Mouse (Mus musculus) heart, postnatal 0 days (tissue): Measurements from ENCODE around the gene Bbs9. TPM values are rescaled to one million over a fixed set of nuclear protein-coding genes. Genes with fewer than 3 reads are reported as not detected.
A peak's percentile ranks its signal among the peaks of the same experiment; 100 is the strongest.

Source experiments
- ATAC-seq: fragments of 200-750 bp; cut with Nextera tagmentation; 2 replicates; pipeline ENCODE4 v1.8.0; 2017; ENCODE audit warnings: low read depth, moderate number of reproducible peaks, moderate library complexity; ENCODE audit not compliant: insufficient read depth
- DNase-seq: peaks from one replicate; pipeline ENCODE4 v3.0.0-alpha.2; 2016; ENCODE audit warnings: low spot score
- H3K27ac ChIP-seq: fragments of 300-500 bp; sonication (generic); 2 replicates; pipeline ENCODE4 v1.5.1; 2014; ENCODE audit warnings: low read depth, mild to moderate bottlenecking
- H3K27me3 ChIP-seq: fragments of 300-500 bp; sonication (generic); 2 replicates; pipeline ENCODE4 v1.6.1; 2014; ENCODE audit warnings: low read length, mixed read lengths; ENCODE audit not compliant: control insufficient read depth, insufficient read depth
- H3K36me3 ChIP-seq: fragments of 300-500 bp; sonication (generic); replicated peaks from 2 replicates; pipeline ENCODE4 v1.6.1; 2014; ENCODE audit warnings: low read length, mixed read lengths; ENCODE audit not compliant: control insufficient read depth, insufficient read depth
- H3K4me1 ChIP-seq: fragments of 300-500 bp; sonication (generic); 2 replicates; pipeline ENCODE4 v1.6.1; 2014; ENCODE audit warnings: antibody characterized with exemption; ENCODE audit not compliant: control insufficient read depth, insufficient read depth
- H3K4me2 ChIP-seq: fragments of 300-500 bp; sonication (generic); 2 replicates; pipeline ENCODE4 v1.6.1; 2014; ENCODE audit warnings: low read depth, mild to moderate bottlenecking, low read length, moderate library complexity
- H3K4me3 ChIP-seq: fragments of 300-500 bp; sonication (generic); 2 replicates; pipeline ENCODE4 v1.5.1; 2014; ENCODE audit warnings: low read depth, low read length
- H3K9ac ChIP-seq: fragments of 300-500 bp; sonication (generic); replicated peaks from 2 replicates; pipeline ENCODE4 v1.6.1; 2014; ENCODE audit warnings: low read depth, low read length, mixed read lengths
- H3K9me3 ChIP-seq: fragments of 300-500 bp; sonication (generic); replicated peaks from 2 replicates; pipeline ENCODE4 v1.6.1; 2016; ENCODE audit warnings: low read length; ENCODE audit not compliant: control insufficient read depth
- CTCF ChIP-seq: IDR thresholded peaks from 2 replicates; pipeline ENCODE4 v1.5.1; 2016; ENCODE audit warnings: antibody characterized with exemption, control low read depth, low read depth
- EP300 ChIP-seq: IDR thresholded peaks from 2 replicates; pipeline ENCODE4 v1.6.1; 2016; ENCODE audit warnings: antibody characterized with exemption, low read depth
- WGBS: fragments of 180-500 bp; shearing (Covaris S2); extraction: QIAGEN DNeasy Blood & Tissue Kit; methylation state at CpG from one replicate; pipeline ENCODE4 v1.1.7; 2014; 5-methylcytosine and 5-hydroxymethylcytosine counted together
- polyA plus RNA-seq: library from polyadenylated mRNA; unstranded; fragments of >200 nt; fragmentation: Nextera tagmentation; extraction: Ambion mirVana; gene quantifications from 2 replicates; pipeline ENCODE4 v1.2.1, GENCODE M21; 2015
- total RNA-seq: library from RNA; depleted of rRNA; stranded (reverse); fragments of >200 nt; gene quantifications from 2 replicates; pipeline ENCODE4 v1.2.3, GENCODE M21; 2014; ENCODE audit warnings: low replicate concordance

Gene Bbs9
- total and polyA plus RNA-seq, 2 experiments from 2014 or later = 5.2 to 18.9 TPM

DNA sequence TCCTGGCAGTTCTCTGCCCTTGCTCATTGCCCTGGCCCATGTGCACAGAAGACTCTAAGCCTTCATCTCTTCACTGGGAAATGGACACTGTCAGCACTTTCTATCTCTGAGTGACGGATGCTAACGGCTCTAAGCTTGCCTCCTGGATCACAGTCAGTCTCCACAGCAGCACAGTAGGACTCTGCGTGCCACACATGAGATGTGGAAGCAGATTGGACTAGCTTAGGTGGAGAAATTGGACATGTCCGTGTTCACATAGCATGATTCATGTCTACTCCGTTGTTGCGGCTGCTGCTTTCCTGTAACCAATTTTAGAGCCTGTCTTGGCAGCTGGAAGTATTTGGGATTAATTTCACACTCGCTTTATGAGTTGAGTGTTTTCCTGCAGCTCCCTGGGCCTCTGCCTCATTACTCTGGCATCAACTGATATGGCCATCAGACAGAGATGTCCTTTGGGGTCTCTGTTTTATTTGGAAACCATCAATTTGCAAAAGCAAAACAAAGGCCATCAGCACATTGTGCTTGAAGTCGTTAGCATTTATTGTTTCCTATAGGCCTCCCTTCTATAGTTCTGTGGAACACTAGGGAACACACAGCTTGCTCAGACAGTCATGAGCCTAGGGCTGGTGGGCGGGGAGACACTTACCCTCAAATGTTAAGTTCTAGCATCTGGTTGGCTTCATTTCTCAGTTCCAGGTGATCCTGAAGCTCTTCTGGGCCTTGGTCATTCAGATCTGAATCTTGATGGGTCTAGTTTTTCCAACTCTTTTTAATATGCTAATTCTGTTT lies 314.1 kb downstream of the Bbs9 start:
- no peak for ATAC-seq
- no peak for DNase-seq
- peaks cover 5% of the 10 kb centered on the region; the same call in 1 of the 2 replicates for H3K4me1 ChIP-seq
- no peak overlapping the region for H3K27ac ChIP-seq
- H3K4me2 ChIP-seq = no peak overlapping the region
- H3K9me3 ChIP-seq = no peaks in the 10 kb centered on the region
- TF ChIP-seq CTCF (no peak), EP300 (no peak)
- H3K4me3 ChIP-seq = no peak overlapping the region
- H3K9ac ChIP-seq = no peak overlapping the region
- no peaks in the 10 kb centered on the region for H3K36me3 ChIP-seq
- WGBS = 60% methylated on average over 9 of the region's 9 CpGs
- H3K27me3 ChIP-seq = no peaks in the 10 kb centered on the region

DNA sequence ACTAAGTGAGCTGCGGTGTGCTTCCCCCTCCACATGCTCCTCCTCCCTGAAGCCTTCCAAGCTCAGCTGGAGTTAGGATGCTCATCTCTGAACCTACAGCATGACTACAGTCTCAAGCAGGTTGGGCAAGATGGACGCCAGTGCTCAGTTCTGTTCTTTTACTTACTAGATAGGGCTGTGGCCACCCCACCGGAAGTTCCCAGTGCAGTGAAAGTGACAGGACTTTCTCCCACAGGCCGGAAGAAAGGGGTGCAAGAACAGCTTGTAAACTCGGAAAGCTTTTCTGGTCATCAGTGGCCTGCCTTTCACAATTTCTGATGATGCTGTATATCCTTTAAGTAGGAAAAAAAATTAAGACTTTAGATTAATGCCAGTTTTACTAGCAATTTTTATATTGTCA lies 315.7 kb downstream of the Bbs9 start:
- no peak overlapping the region for H3K27ac ChIP-seq
- no peaks in the 10 kb centered on the region for H3K27me3 ChIP-seq
- no peak for TF ChIP-seq EP300
- no peak for TF ChIP-seq CTCF
- no peak overlapping the region for H3K4me3 ChIP-seq
- no peaks in the 10 kb centered on the region for H3K36me3 ChIP-seq
- H3K9ac ChIP-seq = no peak overlapping the region
- no peak overlapping the region for H3K4me2 ChIP-seq
- no peaks in the 10 kb centered on the region for H3K9me3 ChIP-seq
- WGBS = 83% methylated on average over 5 of the region's 5 CpGs
- DNase-seq = no peak
- H3K4me1 ChIP-seq = no peaks in the 10 kb centered on the region
- ATAC-seq = no peak

DNA sequence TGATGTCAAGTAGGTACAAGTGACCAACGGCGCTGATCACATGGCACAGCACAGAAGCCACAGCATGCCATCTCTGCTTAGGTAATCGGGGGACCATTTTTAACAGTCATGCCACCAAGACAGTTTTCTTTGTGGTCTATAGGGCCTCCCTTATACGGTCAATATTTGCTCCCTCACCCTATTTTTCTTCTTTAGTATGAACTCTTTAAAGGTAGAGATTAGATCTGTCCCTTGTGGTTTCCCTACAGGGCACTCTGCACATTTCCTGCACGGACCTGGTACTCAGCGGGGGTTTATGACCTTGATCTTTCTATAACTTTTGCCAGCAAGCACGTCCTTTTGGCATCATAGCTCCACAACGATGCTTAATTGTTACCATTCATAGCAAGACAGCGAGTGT lies 316.2 kb downstream of the Bbs9 start:
- H3K4me2 ChIP-seq = no peak overlapping the region
- H3K27me3 ChIP-seq = no peaks in the 10 kb centered on the region
- H3K9me3 ChIP-seq = no peaks in the 10 kb centered on the region
- H3K4me3 ChIP-seq = no peak overlapping the region
- H3K27ac ChIP-seq = no peak overlapping the region
- no peak overlapping the region for H3K9ac ChIP-seq
- TF ChIP-seq CTCF (no peak), EP300 (no peak)
- DNase-seq = no peak
- H3K36me3 ChIP-seq = no peaks in the 10 kb centered on the region
- no peaks in the 10 kb centered on the region for H3K4me1 ChIP-seq
- ATAC-seq = no peak
- WGBS = 79% methylated on average over 9 of the region's 9 CpGs

DNA sequence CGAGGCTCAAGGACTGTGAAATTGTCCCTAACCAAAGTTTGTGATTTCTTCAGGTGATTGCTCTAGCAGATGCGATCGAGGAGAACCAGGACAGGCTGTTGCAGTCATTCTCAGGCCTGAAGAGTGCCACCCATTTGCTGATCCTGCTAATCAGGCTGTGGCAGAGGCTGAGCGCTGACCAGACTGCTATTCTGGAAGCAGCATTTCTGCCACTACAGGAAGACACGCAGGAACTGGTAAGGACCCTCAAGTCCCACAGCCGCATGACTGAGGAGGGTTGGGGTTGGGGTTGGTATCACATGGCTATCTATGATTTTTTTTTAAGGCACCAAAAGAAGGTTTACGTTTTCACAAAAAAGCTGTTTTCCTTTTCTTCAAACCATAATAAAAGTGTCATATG lies 318.2 kb downstream of the Bbs9 start:
- H3K36me3 ChIP-seq = no peaks in the 10 kb centered on the region
- H3K9ac ChIP-seq = no peak overlapping the region
- no peaks in the 10 kb centered on the region for H3K4me1 ChIP-seq
- no peak overlapping the region for H3K4me3 ChIP-seq
- H3K27ac ChIP-seq = no peak overlapping the region
- no peaks in the 10 kb centered on the region for H3K9me3 ChIP-seq
- 53% methylated on average over 7 of the region's 7 CpGs for WGBS
- TF ChIP-seq EP300 = no peak
- no peak for TF ChIP-seq CTCF
- no peaks in the 10 kb centered on the region for H3K27me3 ChIP-seq
- H3K4me2 ChIP-seq = no peak overlapping the region
- no peak for ATAC-seq
- no peak for DNase-seq

DNA sequence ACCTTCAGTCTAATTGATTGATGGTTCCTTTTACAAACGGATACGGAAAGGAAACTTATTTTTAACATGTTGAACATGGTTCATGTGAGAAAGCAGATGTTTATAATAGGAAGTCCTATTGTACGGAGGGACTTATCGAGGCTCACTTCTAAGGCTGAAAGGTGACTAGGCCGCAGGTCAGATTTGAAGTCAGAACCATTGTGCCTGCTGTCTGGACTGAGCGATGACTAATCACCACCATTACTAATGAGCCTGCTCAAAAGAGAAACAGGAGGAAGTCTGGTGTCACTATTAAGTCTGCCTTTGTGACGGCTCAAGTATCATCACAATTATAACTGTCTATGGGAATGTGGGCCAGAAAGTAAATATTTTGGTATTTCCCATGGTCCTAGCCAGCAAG lies 325.2 kb downstream of the Bbs9 start:
- ATAC-seq (peak; percentile 64), DNase-seq (no peak)
- WGBS = 64% methylated on average over 7 of the region's 7 CpGs
- Histone ChIP-seq H3K36me3 (no peaks in the 10 kb centered on the region), H3K4me3 (no peak overlapping the region), H3K9me3 (no peaks in the 10 kb centered on the region), H3K4me2 (no peak overlapping the region), H3K27ac (no peak overlapping the region), H3K27me3 (no peaks in the 10 kb centered on the region), H3K4me1 (no peaks in the 10 kb centered on the region), H3K9ac (no peak overlapping the region)
- TF ChIP-seq EP300 = no peak
- no peak for TF ChIP-seq CTCF

DNA sequence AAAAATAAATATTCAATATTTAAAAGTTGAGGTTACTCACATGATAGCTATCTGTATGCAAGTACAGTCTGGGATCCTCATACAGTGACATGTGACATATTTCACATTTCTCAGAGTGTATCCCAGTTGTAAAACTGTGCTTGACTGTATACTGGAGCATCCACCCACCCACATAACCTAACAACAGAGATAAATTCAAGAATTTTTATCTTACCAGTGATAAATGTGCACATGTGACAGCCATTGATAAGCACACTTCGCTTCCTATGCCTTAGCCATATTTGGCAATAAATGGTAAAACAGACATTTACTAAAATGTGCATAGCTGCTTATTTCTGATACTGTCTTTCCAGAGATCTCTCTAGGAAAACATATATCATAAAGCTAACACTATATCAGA lies 330.5 kb downstream of the Bbs9 start:
- ATAC-seq = no peak
- 78% methylated on average over 1 of the region's 1 CpGs for WGBS

More for the DNA sequence above, 330.5 kb downstream of the Bbs9 start:
- no peak overlapping the region for H3K4me3 ChIP-seq
- DNase-seq = no peak
- H3K4me2 ChIP-seq = no peak overlapping the region
- H3K27ac ChIP-seq = no peak overlapping the region
- H3K4me1 ChIP-seq = no peaks in the 10 kb centered on the region
- H3K36me3 ChIP-seq = no peaks in the 10 kb centered on the region
- no peaks in the 10 kb centered on the region for H3K27me3 ChIP-seq
- H3K9ac ChIP-seq = no peak overlapping the region
- H3K9me3 ChIP-seq = no peaks in the 10 kb centered on the region
- TF ChIP-seq CTCF = no peak
- TF ChIP-seq EP300 = no peak
